ENCODE assay signal across 8 mouse cellular contexts in the genomic region with DNA sequence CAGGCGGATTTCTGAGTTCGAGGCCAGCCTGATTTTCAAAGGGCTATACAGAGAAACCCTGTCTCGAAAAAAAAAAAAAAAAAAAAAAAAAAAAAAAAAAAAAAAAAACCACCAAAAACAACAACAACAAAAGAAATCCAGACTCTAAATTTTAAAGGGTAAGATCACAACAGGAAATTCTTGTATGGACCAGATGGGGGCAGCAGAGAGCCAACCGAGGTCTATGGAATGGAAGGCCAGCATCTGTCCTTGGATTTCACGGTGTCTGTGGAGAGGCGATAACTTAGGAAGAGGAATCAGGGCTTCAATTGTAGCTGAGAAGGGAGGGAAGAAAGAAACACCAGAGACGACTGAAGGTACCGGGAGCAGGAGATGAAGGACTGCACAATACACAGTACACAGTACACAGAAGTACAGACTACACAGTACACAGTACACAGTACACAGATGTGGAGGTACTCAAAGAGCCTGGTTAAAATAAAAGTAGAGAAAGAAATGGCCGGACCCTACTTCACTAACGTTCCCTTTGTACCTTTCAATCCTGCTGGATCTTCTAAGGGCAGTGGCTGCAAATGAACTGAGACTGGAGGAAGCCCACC. TPM values are rescaled to one million over a fixed set of nuclear protein-coding genes. Genes with fewer than 3 reads are reported as not detected.
DNase-seq lines count a peak whose midpoint lies in the region; ATAC-seq lines count a peak whose summit lies in the region.

No protein-coding gene starts in this region.

- intact Hi-C loops in heart, postnatal 36 days (cut with DNase I), result loop anchor here (5.0 to 10.0 kb wide), 2 partner anchors 396 to 564 kb away; no protein-coding TSS in a partner anchor
- intact Hi-C loops in left cerebral cortex, postnatal 14 days (cut with DNase I), result no loop called here

- H3K27me3 ChIP-seq in neural tube, embryonic 15.5 days (replicated peaks), result no peaks in the 10 kb centered on the region
- no peaks in the 10 kb centered on the region for H3K27me3 ChIP-seq in neural tube, embryonic 11.5 days (ENCODE audit: control insufficient read depth, insufficient read depth, low read length)

- WGBS in neural tube, embryonic 15.5 days, result 59% methylated on average over 10 of the region's 10 CpGs
- WGBS in neural tube, embryonic 11.5 days, result 65% methylated on average over 10 of the region's 10 CpGs

- no peak overlapping the region for H3K4me3 ChIP-seq in neural tube, embryonic 15.5 days (replicated peaks)
- H3K4me3 ChIP-seq in neural tube, embryonic 11.5 days (ENCODE audit: low read depth, low read length), result no peak overlapping the region

- peak; percentile 60 for DNase-seq in neural tube, embryonic 10.5 days (ENCODE audit: extremely low spot score, low spot score)
- peak; percentile 33 for DNase-seq in T-cell, adult 2 months (ENCODE audit: low spot score)
- peak; percentile 56 to 77 for DNase-seq in cerebellum, postnatal 25 days
- DNase-seq in heart, postnatal 36 days, result peak; percentile 41 to 50
- DNase-seq in left cerebral cortex, postnatal 14 days (ENCODE audit: low spot score in 2 of 2), result peak; percentile 58 to 67
- DNase-seq in neural tube, embryonic 11.5 days (ENCODE audit: low spot score), result peak; percentile 59
- DNase-seq in spleen, postnatal 36 days (ENCODE audit: low spot score in 2 of 2), result no peak

- no peaks in the 10 kb centered on the region for H3K9me3 ChIP-seq in neural tube, embryonic 15.5 days (replicated peaks)
- no peaks in the 10 kb centered on the region for H3K9me3 ChIP-seq in neural tube, embryonic 11.5 days (ENCODE audit: control insufficient read depth, low read length)

- no peak overlapping the region for H3K4me2 ChIP-seq in neural tube, embryonic 15.5 days
- no peak overlapping the region for H3K4me2 ChIP-seq in neural tube, embryonic 11.5 days (ENCODE audit: low read depth)

- H3K27ac ChIP-seq in neural tube, embryonic 15.5 days (replicated peaks), result no peak overlapping the region
- H3K27ac ChIP-seq in neural tube, embryonic 11.5 days (ENCODE audit: low read depth, low read length), result no peak overlapping the region

- no peaks in the 10 kb centered on the region for H3K4me1 ChIP-seq in neural tube, embryonic 15.5 days
- no peaks in the 10 kb centered on the region for H3K4me1 ChIP-seq in neural tube, embryonic 11.5 days (ENCODE audit: control insufficient read depth, insufficient read depth, low read length)

- ATAC-seq in neural tube, embryonic 15.5 days (ENCODE audit: low FRiP score), result no peak
- no peak for ATAC-seq in neural tube, embryonic 11.5 days (ENCODE audit: insufficient read depth, low FRiP score, low TSS enrichment)

- H3K9ac ChIP-seq in neural tube, embryonic 15.5 days (replicated peaks), result no peak overlapping the region
- no peak overlapping the region for H3K9ac ChIP-seq in neural tube, embryonic 11.5 days (ENCODE audit: low read length)

- H3K36me3 ChIP-seq in neural tube, embryonic 15.5 days, result no peaks in the 10 kb centered on the region
- no peaks in the 10 kb centered on the region for H3K36me3 ChIP-seq in neural tube, embryonic 11.5 days (ENCODE audit: control insufficient read depth, insufficient read depth, low read length)

RNA-seq across cellular contexts. Expression of a gene that starts 13.1 kb away (rescaled TPM):
- polyA plus RNA-seq in neural tube, embryonic 15.5 days (2015; fragmentation: Nextera tagmentation; extraction: Ambion mirVana), result 0.70 and 1.0 TPM in 2 replicates
- total RNA-seq in heart, postnatal 36 days (2021), result 1 to 10 TPM in 1 of 2 experiments, under 1 TPM in 1; 0.76 to 1.4 TPM
- 1 to 10 TPM; 2.7 to 2.9 TPM for total RNA-seq in left cerebral cortex, postnatal 14 days (2021)
- 0.08 and 0.12 TPM in 2 replicates for polyA plus RNA-seq in neural tube, embryonic 11.5 days (2014; fragmentation: Nextera tagmentation; extraction: Ambion mirVana)

Comparison
In these comparisons a context has a peak if more than half of its experiments do, and no peak if none do; other contexts are left out.
1. DNase-seq: peak in neural tube, embryonic 10.5 days (single experiment), T-cell, adult 2 months (single experiment), cerebellum, postnatal 25 days (2 of 2), heart, postnatal 36 days (2 of 2), left cerebral cortex, postnatal 14 days (2 of 2) and neural tube, embryonic 11.5 days (single experiment); none in spleen, postnatal 36 days (0 of 2).